Mouse (Mus musculus): ENCODE measurements around the gene Gm14698. TPM values are rescaled to one million over a fixed set of nuclear protein-coding genes. Genes with fewer than 3 reads are reported as not detected.
A peak's percentile ranks its signal among the peaks of the same experiment; 100 is the strongest.
"Not testable (repeated sequence)": the region's sequence is repeated elsewhere in the genome, so short reads cannot be mapped to it uniquely, and the experiment has no call there.

Gm14698 gene
- polyA plus RNA-seq (2014; fragmentation: Nextera tagmentation; extraction: Ambion mirVana), result 5.2 and 6.2 TPM in 2 replicates

DNA sequence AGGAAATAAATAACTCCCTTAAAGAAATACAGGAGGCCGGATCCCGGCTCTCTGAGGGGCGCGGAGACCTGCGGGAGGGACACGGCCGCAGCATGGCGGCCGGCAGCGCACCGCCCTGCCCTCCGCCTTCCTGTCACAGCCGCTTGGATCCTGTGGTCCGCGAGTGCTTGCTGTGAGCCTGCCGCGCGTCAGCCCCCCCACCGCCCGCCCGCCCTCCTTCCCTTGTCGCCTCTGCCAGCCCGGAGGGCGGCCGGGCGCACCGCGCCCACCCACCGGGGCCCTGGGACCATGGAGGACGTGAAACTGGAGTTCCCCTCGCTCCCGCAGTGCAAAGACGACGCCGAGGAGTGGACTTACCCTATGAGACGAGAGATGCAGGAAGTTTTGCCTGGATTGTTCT lies at the start of gene Gm14698:
Gene Gm14698, plus strand, starts transcription at position 35 of the 400 bp plus-strand sequence.
- H3K4me1 ChIP-seq (ENCODE audit: control insufficient read depth, insufficient read depth, low read length); H3K9ac ChIP-seq (replicated peaks; ENCODE audit: low read depth, low read length); H3K9me3 ChIP-seq (ENCODE audit: control insufficient read depth, low read depth, low read length); H3K36me3 ChIP-seq (ENCODE audit: control insufficient read depth, insufficient read depth, low read length); H3K27ac ChIP-seq (ENCODE audit: low read length); H3K27me3 ChIP-seq (ENCODE audit: control insufficient read depth, insufficient read depth, low read length): not testable (repeated sequence)
- H3K4me3 ChIP-seq (ENCODE audit: low read depth, low read length), result peak within 1 kb of the TSS; percentile 5; the same call in 1 of the 2 replicates
- 0 out of 2 replicates have a peak within 1 kb of the TSS, but pooled peaks have one; percentile 16 for H3K4me2 ChIP-seq (replicated peaks; ENCODE audit: low read depth, low read length)
- ATAC-seq (ENCODE audit: insufficient number of reproducible peaks, insufficient read depth, low FRiP score, low read depth), result peak; percentile 80; the same call in 1 of the 2 replicates
- 19% methylated on average over 12 of the region's 36 CpGs for WGBS

DNA sequence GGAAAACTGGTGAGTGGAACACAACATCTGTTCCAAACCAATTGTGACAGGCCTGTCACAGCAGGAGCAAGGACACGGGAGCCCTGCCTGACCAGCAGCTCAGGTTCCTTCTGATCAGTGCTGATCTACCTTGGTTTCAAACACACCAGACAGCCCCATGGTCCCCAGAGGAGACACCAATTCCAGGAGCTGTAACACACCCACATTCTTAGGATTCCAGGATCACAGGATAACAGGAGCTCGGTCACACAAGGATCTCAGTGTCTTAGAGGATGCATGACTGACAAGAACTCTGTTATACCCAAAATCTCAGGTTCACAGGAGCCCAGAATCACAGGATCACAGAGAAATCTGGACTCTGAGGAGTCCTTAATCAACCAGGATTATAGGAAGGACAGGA lies 444 bp upstream of the Gm14698 start:
- not testable (repeated sequence) for H3K27me3 ChIP-seq (ENCODE audit: control insufficient read depth, insufficient read depth, low read length); H3K36me3 ChIP-seq (ENCODE audit: control insufficient read depth, insufficient read depth, low read length); H3K9ac ChIP-seq (replicated peaks; ENCODE audit: low read depth, low read length); H3K4me3 ChIP-seq (ENCODE audit: low read depth, low read length); H3K27ac ChIP-seq (ENCODE audit: low read length); H3K9me3 ChIP-seq (ENCODE audit: control insufficient read depth, low read depth, low read length); H3K4me1 ChIP-seq (ENCODE audit: control insufficient read depth, insufficient read depth, low read length); ATAC-seq (ENCODE audit: insufficient number of reproducible peaks, insufficient read depth, low FRiP score, low read depth)
- H3K4me2 ChIP-seq (replicated peaks; ENCODE audit: low read depth, low read length), result 0 out of 2 replicates have a peak overlapping the region, but pooled peaks have one; percentile 16
- WGBS, result 51% methylated on average over 2 of the region's 2 CpGs

GRCm38 (mm10) chrX:68839548-68840444 lies 18.9 kb downstream of the Gm14698 start:
- Histone ChIP-seq H3K27me3 (ENCODE audit: control insufficient read depth, insufficient read depth, low read length) (no peaks in the 10 kb centered on the region), H3K9me3 (ENCODE audit: control insufficient read depth, low read depth, low read length) (no peaks in the 10 kb centered on the region), H3K27ac (ENCODE audit: low read length) (no peak overlapping the region), H3K36me3 (ENCODE audit: control insufficient read depth, insufficient read depth, low read length) (no peaks in the 10 kb centered on the region), H3K4me2 (replicated peaks; ENCODE audit: low read depth, low read length) (no peak overlapping the region), H3K9ac (replicated peaks; ENCODE audit: low read depth, low read length) (no peak overlapping the region), H3K4me1 (ENCODE audit: control insufficient read depth, insufficient read depth, low read length) (no peaks in the 10 kb centered on the region), H3K4me3 (ENCODE audit: low read depth, low read length) (no peak overlapping the region)
- WGBS, result 26% methylated on average over 5 of the region's 5 CpGs
- ATAC-seq (ENCODE audit: insufficient number of reproducible peaks, insufficient read depth, low FRiP score, low read depth), result no peak

DNA sequence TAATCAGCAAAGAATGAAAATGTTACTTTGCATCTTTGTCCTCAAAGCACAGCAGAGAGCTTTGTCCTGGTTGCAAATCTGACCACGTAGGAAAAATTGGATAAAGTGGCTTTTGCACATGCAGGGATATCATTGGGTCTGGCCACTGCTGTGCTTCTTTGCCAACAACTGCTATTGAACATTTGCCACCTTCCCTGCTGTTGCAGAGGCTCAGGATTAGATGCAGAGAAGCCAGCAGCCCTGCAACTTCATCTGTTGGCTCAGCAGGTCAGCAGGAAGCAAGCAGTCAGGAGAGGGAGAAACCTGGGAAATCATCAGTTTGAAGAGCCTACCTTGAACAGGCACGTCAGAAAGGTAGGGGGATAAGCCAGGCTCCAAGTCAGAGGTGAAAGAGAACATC lies 44.3 kb downstream of the Gm14698 start:
- no peak overlapping the region for H3K4me2 ChIP-seq (replicated peaks; ENCODE audit: low read depth, low read length)
- WGBS, result 42% methylated on average over 2 of the region's 2 CpGs
- ATAC-seq (ENCODE audit: insufficient number of reproducible peaks, insufficient read depth, low FRiP score, low read depth), result no peak
- H3K4me1 ChIP-seq (ENCODE audit: control insufficient read depth, insufficient read depth, low read length), result no peaks in the 10 kb centered on the region
- no peaks in the 10 kb centered on the region for H3K9me3 ChIP-seq (ENCODE audit: control insufficient read depth, low read depth, low read length)
- H3K9ac ChIP-seq (replicated peaks; ENCODE audit: low read depth, low read length), result no peak overlapping the region
- H3K4me3 ChIP-seq (ENCODE audit: low read depth, low read length), result no peak overlapping the region
- no peaks in the 10 kb centered on the region for H3K27me3 ChIP-seq (ENCODE audit: control insufficient read depth, insufficient read depth, low read length)
- no peaks in the 10 kb centered on the region for H3K36me3 ChIP-seq (ENCODE audit: control insufficient read depth, insufficient read depth, low read length)
- H3K27ac ChIP-seq (ENCODE audit: low read length), result no peak overlapping the region

Other genes with a start within 250 kb of the Gm14698 start
- gene Fmr1, start 142.6 kb upstream of the Gm14698 start, polyA plus RNA-seq (2014; fragmentation: Nextera tagmentation; extraction: Ambion mirVana), result 66.7 and 68.3 TPM in 2 replicates
- gene Fmr1nb, start 59.3 kb upstream of the Gm14698 start, polyA plus RNA-seq (2014; fragmentation: Nextera tagmentation; extraction: Ambion mirVana), result not detected in 2 replicates
- gene Gm6812, start 72.0 kb downstream of the Gm14698 start, polyA plus RNA-seq (2014; fragmentation: Nextera tagmentation; extraction: Ambion mirVana), result not detected in 2 replicates

Measured in stomach, embryonic 14.5 days (tissue).